Mouse (Mus musculus) liver, postnatal 0 days (tissue): ENCODE measurements around the gene Spock3.

Experiments
- CTCF ChIP-seq: sonication (generic); IDR thresholded peaks from 2 replicates; pipeline ENCODE4 v1.5.1; 2016; ENCODE audit warnings: antibody characterized with exemption, low read depth
- EP300 ChIP-seq: IDR thresholded peaks from 2 replicates; pipeline ENCODE4 v1.6.1; 2016; ENCODE audit warnings: antibody characterized with exemption, low read depth, mild to moderate bottlenecking

DNA sequence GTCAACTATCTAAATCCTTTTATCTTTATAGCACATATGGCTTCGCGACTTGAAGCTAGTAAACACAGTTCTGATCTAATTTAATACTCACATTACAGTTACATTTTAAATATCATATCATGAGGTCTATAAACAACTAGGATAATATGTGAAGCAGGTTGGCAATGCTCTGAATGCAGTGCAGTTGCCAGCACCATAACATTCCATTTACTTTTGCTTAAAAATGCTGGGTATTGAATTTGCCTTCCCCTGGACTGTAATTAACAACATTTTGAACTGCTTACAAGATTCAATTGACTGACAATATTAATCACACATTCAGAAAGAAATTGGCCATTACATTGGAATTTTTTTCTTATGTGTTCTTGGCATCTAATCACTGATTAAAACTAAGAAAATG, 147.4 kb downstream of the Spock3 start:
- TF ChIP-seq CTCF = no peak
- no peak for TF ChIP-seq EP300
